Mouse (Mus musculus) monocyte, adult 2 months (primary cell): ENCODE data around the gene Oasl1.

Source experiments
- DNase-seq, 2 experiments: peaks; one replicate each; pipeline ENCODE4 v3.0.0; 2022; ENCODE audit warnings: low spot score in 2 of 2, low read depth in 1 of 2

Oasl1 gene

GRCm38 (mm10) chr5:114967523-114968268 is 44.7 kb downstream of the Oasl1 start:
- no peak for DNase-seq

DNA sequence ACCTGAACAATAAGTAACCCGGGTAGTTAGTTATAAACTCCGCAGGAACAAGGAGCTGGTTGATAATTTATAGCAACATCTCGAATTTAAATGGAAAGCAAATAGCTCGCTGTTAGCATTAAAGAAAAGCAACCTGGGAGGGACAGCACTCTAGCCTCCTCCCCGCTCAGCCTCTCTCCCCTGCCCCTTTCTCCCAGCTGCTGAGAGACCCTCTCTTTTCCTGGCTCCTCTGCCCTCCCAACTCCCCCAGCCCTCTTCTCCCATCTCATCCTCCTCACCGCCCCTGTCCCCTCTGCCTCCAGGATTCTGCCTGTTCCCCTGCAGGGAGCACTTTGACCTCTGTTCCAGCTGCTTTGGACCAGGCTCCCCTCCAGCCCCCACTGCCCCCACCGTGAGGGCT is 45.6 kb downstream of the Oasl1 start:
- DNase-seq = no peak

- no peak for DNase-seq
These were observed 46.0 kb downstream of the Oasl1 start for GRCm38 (mm10) chr5:114969064-114969463.

DNA sequence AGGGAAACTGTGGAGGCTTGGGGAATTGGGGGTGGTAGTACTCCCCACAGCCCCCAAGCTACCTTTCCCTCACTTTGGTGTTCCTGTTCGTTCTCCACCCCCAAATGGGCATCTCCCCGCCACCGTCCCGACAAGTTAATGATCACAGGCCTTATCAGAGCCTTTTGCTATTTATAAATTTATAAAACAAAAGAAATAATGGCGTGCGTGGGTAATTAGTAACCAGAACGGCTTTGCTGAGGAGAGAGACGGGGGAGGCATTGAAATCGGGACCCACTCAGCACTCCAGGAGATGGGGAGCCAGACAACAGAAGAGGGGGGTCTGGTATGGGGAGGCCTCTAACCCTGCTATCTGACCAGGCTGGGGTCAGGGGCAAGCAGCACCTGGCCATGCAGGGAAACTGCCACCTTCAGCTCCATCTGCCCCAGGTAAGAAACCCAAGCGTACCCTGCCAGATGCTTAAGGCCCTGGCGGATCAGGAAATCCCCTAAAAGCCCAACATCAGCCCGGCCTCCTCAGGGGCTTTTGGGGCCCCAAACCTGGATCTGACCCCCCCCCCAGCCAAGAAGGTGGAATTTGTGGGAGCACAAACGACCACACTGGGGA is 46.7 kb downstream of the Oasl1 start:
- DNase-seq = no peak

- DNase-seq = no peak
These were observed 47.8 kb downstream of the Oasl1 start, which contains the start of gene Hnf1a for GRCm38 (mm10) chr5:114970824-114971227. TSS of gene Hnf1a (minus strand) at chr5:114971094.

GRCm38 (mm10) chr5:114972201-114972600 is 49.2 kb downstream of the Oasl1 start:
- no peak for DNase-seq

- DNase-seq = no peak
These were observed 50.1 kb downstream of the Oasl1 start for GRCm38 (mm10) chr5:114973131-114973530.

DNA sequence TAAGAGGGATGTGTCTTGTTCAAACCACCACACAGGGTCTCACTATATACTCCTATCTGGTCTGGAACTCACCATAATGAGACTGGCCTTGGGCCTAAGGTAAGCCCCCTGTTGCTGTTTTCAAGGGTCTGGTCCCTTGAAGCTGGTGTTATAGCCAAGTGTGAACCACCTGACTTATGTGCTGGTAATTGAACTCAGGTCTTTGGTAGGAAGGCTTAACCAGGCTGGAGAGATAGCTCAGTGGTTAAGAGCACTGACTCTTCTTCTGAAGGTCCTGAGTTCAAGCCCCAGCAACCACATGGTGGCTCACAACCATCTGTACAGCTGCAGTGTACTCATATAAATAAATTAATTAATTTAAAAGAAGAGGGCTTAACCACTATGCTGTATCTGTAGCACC is 53.9 kb downstream of the Oasl1 start:
- no peak for DNase-seq

GRCm38 (mm10) chr5:114978473-114978872 is 55.4 kb downstream of the Oasl1 start:
- DNase-seq = no peak

GRCm38 (mm10) chr5:114978888-114979249 is 55.8 kb downstream of the Oasl1 start:
- DNase-seq = no peak

- peak; percentile 14 to 47 for DNase-seq
These were observed 56.4 kb downstream of the Oasl1 start for GRCm38 (mm10) chr5:114979250-114980121.

DNA sequence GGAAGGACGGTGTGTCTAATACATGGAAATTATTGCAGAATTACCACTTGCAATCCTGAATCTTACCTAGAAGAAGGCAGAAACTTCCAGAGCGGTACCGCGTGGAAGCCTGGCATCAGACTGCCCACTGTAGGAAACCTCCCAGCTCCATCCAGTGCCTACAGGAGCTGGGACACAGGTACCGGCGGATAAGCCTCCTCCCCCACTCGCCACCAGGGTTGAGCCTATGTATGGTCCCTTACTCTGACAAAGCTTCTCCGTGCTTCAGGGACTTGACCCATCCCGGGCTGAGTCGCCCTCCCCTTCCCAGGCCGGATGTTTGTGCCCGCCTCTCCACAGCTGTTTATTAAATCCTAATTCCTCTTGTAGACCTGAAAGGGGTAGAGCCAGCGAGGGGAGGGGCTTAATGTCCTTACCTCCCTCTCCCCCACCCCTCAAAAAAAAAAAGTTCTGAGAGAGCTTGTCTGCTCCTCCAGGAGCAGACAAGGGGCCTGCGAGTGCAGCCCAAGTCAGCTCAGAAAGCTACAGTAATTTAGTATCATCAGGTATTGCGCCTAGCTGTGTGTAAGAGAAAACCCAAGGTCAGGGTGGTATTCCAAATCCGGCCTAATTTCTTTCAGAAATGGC is 57.2 kb downstream of the Oasl1 start:
- no peak for DNase-seq

GRCm38 (mm10) chr5:114982001-114982400 is 59.0 kb downstream of the Oasl1 start:
- no peak for DNase-seq

DNA sequence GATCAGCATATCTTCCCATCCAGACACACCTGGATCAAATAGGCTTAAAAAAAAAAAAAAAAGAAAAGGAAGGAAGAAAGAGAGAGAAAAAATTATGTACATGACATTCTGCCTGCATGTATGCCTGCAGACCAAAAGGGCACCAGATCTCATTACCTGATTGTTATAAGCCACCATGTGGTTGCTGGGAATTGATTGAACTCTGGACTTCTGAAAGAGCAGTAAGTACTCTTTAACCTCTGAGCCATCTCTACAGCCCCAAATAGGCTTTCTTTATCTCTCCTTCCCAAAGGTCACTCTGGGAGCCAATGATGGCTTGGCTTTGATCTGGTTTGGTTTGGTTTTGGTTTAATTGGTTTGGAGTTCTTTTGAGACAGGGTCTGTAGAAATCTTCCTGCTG is 62.0 kb downstream of the Oasl1 start:
- DNase-seq = no peak
